Mouse (Mus musculus) gastrocnemius, postnatal 14 days (tissue): Measurements from ENCODE around the gene Mad2l1bp. TPM values are rescaled to one million over a fixed set of nuclear protein-coding genes. Genes with fewer than 3 reads are reported as not detected.

Experiments used
- DNase-seq: peaks from one replicate; pipeline ENCODE4 v3.0.0; 2021; ENCODE audit warnings: mixed read lengths
- intact Hi-C: fragments of 180-260 bp; cut with DNase I; formaldehyde crosslinking; loops from one replicate; pipeline ENCODE4 v1.15.1; 2025; ENCODE audit warnings: low total_unique reads
- total RNA-seq, 2 experiments: library from RNA; stranded (reverse); gene quantifications; 2 replicates each; pipeline ENCODE4 v1.2.3; 2021

Gene Mad2l1bp
- total RNA-seq, 2 experiments from 2014 or later = 14.6 to 15.6 TPM

GRCm38 (mm10) chr17:46159236-46159635 is 5.9 kb upstream of the Mad2l1bp start:
- DNase-seq = no peak
- intact Hi-C loops = no loop called here

GRCm38 (mm10) chr17:46157131-46157530 is 3.8 kb upstream of the Mad2l1bp start:
- intact Hi-C loops = no loop called here
- no peak for DNase-seq

- intact Hi-C loops = no loop called here
- no peak for DNase-seq
Measured at GRCm38 (mm10) chr17:46156680-46157079, 3.3 kb upstream of the Mad2l1bp start.

- intact Hi-C loops = no loop called here
- no peak for DNase-seq
Measured at GRCm38 (mm10) chr17:46154336-46154735, 983 bp upstream of the Mad2l1bp start.

GRCm38 (mm10) chr17:46143578-46144423 is 9.6 kb downstream of the Mad2l1bp start, which contains the start of gene Rsph9:
Gene Rsph9, minus strand, starts transcription at chr17:46144216.
- peak; percentile 84 for DNase-seq
- intact Hi-C loops = no loop called here

GRCm38 (mm10) chr17:46139872-46140271 is 13.5 kb downstream of the Mad2l1bp start:
- no peak for DNase-seq
- intact Hi-C loops = no loop called here

- intact Hi-C loops = no loop called here
- no peak for DNase-seq
Measured at GRCm38 (mm10) chr17:46138563-46139236, 14.7 kb downstream of the Mad2l1bp start.

- no peak for DNase-seq
- intact Hi-C loops = loop anchor here (5.0 kb wide), 2 partner anchors 286 to 401 kb away; partner anchors contain the start of gene 1600014C23Rik
Measured at GRCm38 (mm10) chr17:46132862-46133261, 20.5 kb downstream of the Mad2l1bp start.

- DNase-seq = peak; percentile 74
- intact Hi-C loops = loop anchor here (5.0 kb wide), 2 partner anchors 285 to 400 kb away; partner anchors contain the start of gene 1600014C23Rik
Measured at GRCm38 (mm10) chr17:46132058-46132718, 21.2 kb downstream of the Mad2l1bp start.

- peak; percentile 83 for DNase-seq
- intact Hi-C loops = loop anchor here (5.0 kb wide), 3 partner anchors 88 to 398 kb away; partner anchors contain the start of gene 1600014C23Rik
Measured at GRCm38 (mm10) chr17:46129741-46130498, 23.4 kb downstream of the Mad2l1bp start.

GRCm38 (mm10) chr17:46127814-46128493 is 25.4 kb downstream of the Mad2l1bp start:
- DNase-seq = no peak

GRCm38 (mm10) chr17:46126608-46127007 is 26.7 kb downstream of the Mad2l1bp start:
- no peak for DNase-seq
- intact Hi-C loops = loop anchor here (5.0 kb wide), 1 partner anchor 84 kb away; no protein-coding TSS in a partner anchor

More at GRCm38 (mm10) chr17:46127814-46128493, 25.4 kb downstream of the Mad2l1bp start:
- intact Hi-C loops = loop anchor here (5.0 kb wide), 1 partner anchor 86 kb away; no protein-coding TSS in a partner anchor

GRCm38 (mm10) chr17:46123953-46124700 is 29.2 kb downstream of the Mad2l1bp start:
- intact Hi-C loops = no loop called here
- peak; percentile 53 for DNase-seq

- intact Hi-C loops = no loop called here
- DNase-seq = no peak
Measured at GRCm38 (mm10) chr17:46123285-46123684, 30.1 kb downstream of the Mad2l1bp start.

GRCm38 (mm10) chr17:46122791-46123190 is 30.6 kb downstream of the Mad2l1bp start:
- no peak for DNase-seq
- intact Hi-C loops = no loop called here

- intact Hi-C loops = no loop called here
- no peak for DNase-seq
Measured at GRCm38 (mm10) chr17:46119641-46120040, 33.7 kb downstream of the Mad2l1bp start.

GRCm38 (mm10) chr17:46118423-46118850 is 34.9 kb downstream of the Mad2l1bp start:
- intact Hi-C loops = no loop called here
- DNase-seq = no peak
